Mouse (Mus musculus) neural tube, embryonic 15.5 days (tissue): ENCODE measurements around the gene Prr14l. TPM values are rescaled to one million over a fixed set of nuclear protein-coding genes. Genes with fewer than 3 reads are reported as not detected.
"Not testable (repeated sequence)": the region's sequence is repeated elsewhere in the genome, so short reads cannot be mapped to it uniquely, and the experiment has no call there.

ENCODE experiments used
- ATAC-seq: fragments of 200-750 bp; cut with Nextera tagmentation; 2 replicates; pipeline ENCODE4 v1.8.0; 2017; ENCODE audit warnings: mild to moderate bottlenecking, moderate TSS enrichment, moderate library complexity; ENCODE audit not compliant: low FRiP score
- H3K27ac ChIP-seq: fragments of 300-500 bp; sonication (generic); replicated peaks from 2 replicates; pipeline ENCODE4 v1.5.1; 2015; ENCODE audit warnings: mild to moderate bottlenecking, inconsistent platforms
- H3K27me3 ChIP-seq: fragments of 300-500 bp; sonication (generic); replicated peaks from 2 replicates; pipeline ENCODE4 v1.6.1; 2015; ENCODE audit warnings: inconsistent platforms
- H3K36me3 ChIP-seq: fragments of 300-500 bp; sonication (generic); 2 replicates; pipeline ENCODE4 v1.6.1; 2015; ENCODE audit warnings: inconsistent platforms
- H3K4me1 ChIP-seq: fragments of 300-500 bp; sonication (generic); 2 replicates; pipeline ENCODE4 v1.6.1; 2015; ENCODE audit warnings: inconsistent platforms
- H3K4me2 ChIP-seq: fragments of 300-500 bp; sonication (generic); 2 replicates; pipeline ENCODE4 v1.6.1; 2015; ENCODE audit warnings: inconsistent platforms, mild to moderate bottlenecking, moderate library complexity
- H3K4me3 ChIP-seq: fragments of 300-500 bp; sonication (generic); replicated peaks from 2 replicates; pipeline ENCODE4 v1.5.1; 2015; ENCODE audit warnings: mild to moderate bottlenecking, inconsistent platforms
- H3K9ac ChIP-seq: fragments of 300-500 bp; sonication (generic); replicated peaks from 2 replicates; pipeline ENCODE4 v1.6.1; 2015; ENCODE audit warnings: mild to moderate bottlenecking, inconsistent platforms
- H3K9me3 ChIP-seq: fragments of 300-500 bp; sonication (generic); replicated peaks from 2 replicates; pipeline ENCODE4 v1.6.1; 2016; ENCODE audit warnings: inconsistent platforms
- WGBS: fragments of 180-500 bp; shearing (Covaris S2); methylation state at CpG from one replicate; pipeline ENCODE4 v1.1.7; 2015; ENCODE audit warnings: mixed read lengths; 5-methylcytosine and 5-hydroxymethylcytosine counted together
- polyA plus RNA-seq: library from polyadenylated mRNA; unstranded; fragments of >200 nt; fragmentation: Nextera tagmentation; extraction: Ambion mirVana; gene quantifications from 2 replicates; pipeline ENCODE4 v1.2.1, GENCODE M21; 2015

Prr14l gene
- polyA plus RNA-seq, 1 experiment from 2014 or later, result 10.2 TPM

DNA sequence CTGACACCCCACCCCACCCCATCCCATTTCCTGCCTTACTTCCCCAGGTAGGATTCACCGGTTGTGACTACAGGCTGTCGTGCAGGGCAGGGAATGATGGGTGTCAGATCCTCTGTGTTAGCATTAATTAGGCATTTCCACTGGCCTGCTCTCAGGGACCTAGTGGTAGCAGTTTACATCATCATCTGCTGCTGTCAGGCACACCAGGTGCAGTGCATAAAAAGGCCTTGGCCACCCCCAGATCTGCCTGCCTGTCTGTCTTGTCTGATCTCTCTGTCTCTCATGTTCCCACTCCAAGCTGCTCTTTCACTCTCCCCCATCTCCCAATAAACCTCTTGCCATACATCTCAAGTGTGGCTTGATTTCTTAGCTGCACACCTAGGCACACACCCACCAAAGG lies 102.3 kb downstream of the Prr14l start:
- Histone ChIP-seq H3K4me1 (peaks cover 6% of the 10 kb centered on the region; the same call in 1 of the 2 replicates), H3K36me3 (no peaks in the 10 kb centered on the region), H3K27me3 (no peaks in the 10 kb centered on the region), H3K4me2 (no peak overlapping the region), H3K9ac (no peak overlapping the region), H3K9me3 (no peaks in the 10 kb centered on the region), H3K4me3 (no peak overlapping the region), H3K27ac (no peak overlapping the region)
- ATAC-seq, result no peak
- WGBS, result 64% methylated on average over 2 of the region's 2 CpGs

DNA sequence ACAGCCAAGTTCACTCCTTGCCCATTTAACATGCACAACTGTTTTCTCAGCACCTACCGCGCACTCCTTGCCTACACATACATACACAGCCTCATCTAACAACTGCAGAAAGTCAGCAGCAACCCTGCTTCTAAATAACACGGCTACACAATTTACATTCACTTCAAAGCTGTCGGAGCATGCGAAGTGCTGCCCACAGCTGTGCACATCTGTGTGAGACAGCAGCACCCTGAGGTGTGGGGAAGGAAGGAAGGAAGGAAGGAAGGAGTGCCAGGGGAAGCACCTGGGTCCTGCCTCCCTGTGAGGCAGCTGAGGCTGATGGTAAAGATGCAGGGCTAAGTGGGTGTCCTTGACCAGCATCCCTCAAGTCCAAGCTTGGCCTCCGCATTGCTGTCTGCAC lies 105.1 kb downstream of the Prr14l start:
- no peak for ATAC-seq

DNA sequence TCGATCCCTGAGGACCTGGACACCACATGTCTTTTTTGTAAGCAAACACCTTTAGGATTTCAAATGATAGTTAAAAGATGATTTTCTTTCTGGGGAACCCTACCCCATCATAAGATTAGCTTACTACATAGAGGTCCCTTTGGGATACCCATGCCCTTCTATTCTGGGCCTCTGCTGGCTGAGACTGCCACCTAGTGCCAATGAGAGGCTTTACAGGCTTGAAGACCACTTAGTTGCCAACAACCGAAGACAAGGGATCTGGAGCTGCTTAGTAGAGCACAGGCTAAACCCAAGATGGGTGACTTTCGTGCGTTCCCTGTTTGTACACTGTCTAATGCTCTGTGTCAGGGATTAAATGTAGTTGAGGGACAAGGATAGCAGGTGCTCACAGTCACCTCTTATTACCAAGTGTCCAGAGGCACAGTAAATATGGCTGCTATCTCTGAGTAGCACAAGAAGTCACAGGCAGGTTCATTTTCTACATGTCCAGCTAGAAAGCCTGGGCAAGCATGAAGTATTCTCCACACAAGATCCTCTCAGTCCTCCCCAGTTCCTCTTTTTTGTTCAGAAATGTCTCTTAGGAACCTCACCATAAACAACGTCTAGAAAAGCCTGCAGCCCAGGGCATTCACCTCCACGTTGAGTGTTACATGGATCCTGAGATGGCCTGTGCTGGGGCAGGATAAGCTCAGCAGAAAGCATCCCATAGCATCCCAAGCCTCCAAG lies 106.2 kb downstream of the Prr14l start:
- Histone ChIP-seq H3K9me3 (no peaks in the 10 kb centered on the region), H3K27me3 (no peaks in the 10 kb centered on the region), H3K27ac (no peak overlapping the region), H3K4me3 (no peak overlapping the region), H3K4me2 (no peak overlapping the region), H3K9ac (no peak overlapping the region), H3K36me3 (no peaks in the 10 kb centered on the region), H3K4me1 (peaks cover 7% of the 10 kb centered on the region)
- peak; percentile 19; the same call in 1 of the 2 replicates for ATAC-seq
- WGBS, result 65% methylated on average over 6 of the region's 6 CpGs

More for the DNA sequence above, 105.1 kb downstream of the Prr14l start:
- Histone ChIP-seq H3K9ac (no peak overlapping the region), H3K4me1 (peaks cover 6% of the 10 kb centered on the region; the same call in 1 of the 2 replicates), H3K27ac (no peak overlapping the region), H3K4me2 (no peak overlapping the region), H3K27me3 (no peaks in the 10 kb centered on the region), H3K36me3 (no peaks in the 10 kb centered on the region), H3K4me3 (no peak overlapping the region), H3K9me3 (no peaks in the 10 kb centered on the region)
- WGBS, result 95% methylated on average over 6 of the region's 6 CpGs

DNA sequence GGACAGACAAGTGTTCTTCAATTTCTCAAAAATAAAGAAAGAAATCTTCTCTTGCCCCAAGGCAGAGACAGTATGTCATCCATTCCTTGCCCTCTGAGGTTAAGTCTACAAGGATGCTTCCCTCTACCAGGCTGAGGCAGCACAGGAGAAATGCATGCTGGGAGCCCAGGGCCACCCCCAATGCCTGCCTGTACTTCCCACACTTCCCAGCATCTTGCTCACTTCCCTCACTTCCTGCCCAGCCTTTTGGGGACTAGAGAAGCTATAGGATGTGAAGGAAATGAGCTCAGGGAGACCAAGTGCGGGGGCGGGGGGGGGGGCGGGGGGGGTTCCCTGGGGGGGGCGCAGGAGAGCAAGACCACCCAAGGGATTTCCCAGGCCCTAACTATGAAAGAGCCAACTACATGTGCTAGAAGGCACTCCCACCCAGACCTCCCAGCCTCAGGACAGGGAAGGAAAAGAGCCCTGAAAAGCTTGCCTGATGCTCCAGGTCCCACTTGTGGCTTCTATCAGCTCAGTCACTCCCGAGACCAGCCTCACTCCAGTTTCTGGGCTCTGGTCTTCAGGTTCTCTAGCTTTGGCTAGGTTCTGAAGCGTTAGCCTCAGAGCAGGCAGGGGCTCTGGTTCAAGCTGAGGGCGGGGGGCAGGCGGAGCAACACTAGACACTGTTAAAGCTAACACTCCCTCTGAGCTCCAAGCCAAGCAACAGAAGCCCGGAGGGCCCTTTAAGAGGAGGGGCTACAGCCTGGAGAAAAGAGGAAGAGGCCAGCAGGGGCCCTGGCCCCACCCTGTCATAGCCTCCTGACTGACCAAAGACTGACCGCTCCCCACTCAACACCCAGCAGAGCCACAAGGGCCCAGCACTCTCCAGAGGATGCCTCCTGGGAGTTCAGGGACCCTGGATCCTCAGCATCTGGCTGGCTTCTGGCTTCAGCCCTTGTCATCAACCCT lies 108.1 kb downstream of the Prr14l start:
- H3K4me2 ChIP-seq, result peak overlapping the region; percentile 43
- H3K9ac ChIP-seq, result 0 out of 2 replicates have a peak overlapping the region, but pooled peaks have one; percentile 6
- WGBS, result 10% methylated on average over 10 of the region's 10 CpGs
- H3K4me3 ChIP-seq, result peak overlapping the region; percentile 27
- no peaks in the 10 kb centered on the region for H3K36me3 ChIP-seq
- H3K4me1 ChIP-seq, result peaks cover 15% of the 10 kb centered on the region
- H3K9me3 ChIP-seq, result no peaks in the 10 kb centered on the region
- H3K27ac ChIP-seq, result peak overlapping the region; percentile 66
- no peaks in the 10 kb centered on the region for H3K27me3 ChIP-seq
- peak; percentile 41; the same call in 1 of the 2 replicates for ATAC-seq

DNA sequence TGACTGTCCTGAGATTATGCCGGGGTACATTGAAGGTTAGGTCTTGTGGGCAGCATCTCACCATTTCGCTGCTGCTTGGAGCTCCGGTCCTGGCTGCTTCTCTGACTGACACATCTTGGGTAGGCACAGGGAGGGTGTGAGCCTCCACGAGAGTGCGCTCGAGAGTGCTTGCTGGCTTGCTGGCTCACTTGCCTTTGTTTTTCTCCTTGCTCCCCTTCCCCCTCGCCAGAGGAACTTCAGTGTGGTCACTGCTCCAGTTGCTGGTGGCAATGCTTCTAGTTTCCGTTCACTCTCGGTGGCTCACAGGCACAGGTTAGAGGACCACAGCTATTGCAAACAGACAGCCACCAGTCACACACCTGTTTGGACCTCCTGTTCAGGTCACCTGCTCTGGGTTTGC lies 111.9 kb downstream of the Prr14l start:
- H3K36me3 ChIP-seq, result peaks cover 8% of the 10 kb centered on the region; the same call in 1 of the 2 replicates
- no peaks in the 10 kb centered on the region for H3K9me3 ChIP-seq
- H3K4me3 ChIP-seq, result no peak overlapping the region
- H3K4me1 ChIP-seq, result peaks cover 15% of the 10 kb centered on the region
- no peaks in the 10 kb centered on the region for H3K27me3 ChIP-seq
- H3K9ac ChIP-seq, result no peak overlapping the region
- H3K27ac ChIP-seq, result peak overlapping the region; percentile 77
- H3K4me2 ChIP-seq, result no peak overlapping the region
- ATAC-seq, result no peak
- WGBS, result 63% methylated on average over 9 of the region's 9 CpGs

DNA sequence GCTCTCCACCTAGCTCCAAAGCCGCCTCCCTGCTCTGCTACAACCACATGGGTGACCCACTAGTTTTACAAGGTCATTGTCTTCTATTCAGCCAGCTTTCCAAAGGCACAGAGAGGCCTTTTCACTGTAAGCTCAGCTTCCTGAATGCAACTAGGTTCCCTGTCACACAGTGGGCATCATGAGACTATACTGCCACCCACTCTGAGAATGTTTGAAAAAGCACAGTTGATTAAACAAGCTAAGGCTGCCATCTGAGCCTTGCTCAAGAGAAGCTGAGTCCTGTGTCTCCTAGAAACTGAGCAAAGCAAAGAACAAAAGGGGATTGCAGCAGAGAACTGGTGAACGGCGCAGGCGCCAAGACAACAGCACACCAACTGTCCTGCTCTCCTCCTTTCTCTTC lies 112.7 kb downstream of the Prr14l start:
- not testable (repeated sequence) for H3K4me3 ChIP-seq, H3K36me3 ChIP-seq, H3K4me2 ChIP-seq, H3K9me3 ChIP-seq, H3K27me3 ChIP-seq, H3K9ac ChIP-seq
- peak; percentile 29; the same call in 1 of the 2 replicates for ATAC-seq
- 58% methylated on average over 4 of the region's 4 CpGs for whole genome bisulfite sequencing
- Histone ChIP-seq H3K27ac (peak overlapping the region; percentile 77), H3K4me1 (peaks cover 12% of the 10 kb centered on the region)

DNA sequence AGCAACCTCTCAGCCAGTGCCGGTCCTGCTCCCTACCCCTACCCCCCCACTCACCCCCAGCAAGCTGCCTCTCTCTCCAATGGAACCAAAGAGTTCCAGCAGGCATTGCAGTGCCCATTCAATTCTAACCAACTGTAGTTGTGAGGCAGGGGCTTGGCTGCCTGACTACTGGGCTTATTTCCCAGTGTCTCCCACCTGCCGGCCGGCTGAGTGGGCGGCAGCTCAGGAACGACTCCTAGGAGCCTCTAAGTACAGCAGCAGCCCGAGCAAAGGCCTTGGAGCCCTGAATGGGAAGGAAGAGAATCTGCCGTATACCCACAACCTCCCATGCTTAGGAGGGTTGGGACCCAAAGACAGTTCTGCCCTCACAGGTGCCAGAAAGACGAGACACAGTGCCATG lies 113.2 kb downstream of the Prr14l start:
- WGBS, result 83% methylated on average over 8 of the region's 8 CpGs
- not testable (repeated sequence) for H3K4me3 ChIP-seq, H3K4me2 ChIP-seq, H3K36me3 ChIP-seq, ATAC-seq, H3K9ac ChIP-seq, H3K9me3 ChIP-seq, H3K27me3 ChIP-seq
- peaks cover 12% of the 10 kb centered on the region for H3K4me1 ChIP-seq
- H3K27ac ChIP-seq, result peak overlapping the region; percentile 48

DNA sequence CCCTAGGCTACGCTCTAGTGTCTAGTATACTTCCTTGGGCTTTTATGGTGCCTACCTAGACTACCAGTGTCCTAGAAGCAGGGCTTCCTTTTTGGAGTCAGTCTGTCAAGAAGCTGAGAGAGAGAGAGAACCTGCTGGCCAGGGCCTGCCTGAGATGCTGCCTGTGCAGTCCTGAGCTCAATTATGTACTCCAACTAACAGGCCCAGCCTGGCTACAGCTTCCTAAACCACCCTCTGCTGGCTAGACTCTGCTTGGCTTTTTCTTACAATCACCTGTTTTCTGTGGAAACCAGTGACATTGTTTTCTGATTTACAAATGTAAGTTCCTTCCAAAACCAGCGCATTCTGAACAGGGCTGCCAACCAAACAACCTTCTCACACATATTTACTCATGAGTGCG lies 113.9 kb downstream of the Prr14l start:
- Histone ChIP-seq H3K4me2 (no peak overlapping the region), H3K9me3 (no peaks in the 10 kb centered on the region), H3K27me3 (no peaks in the 10 kb centered on the region), H3K4me1 (peaks cover 12% of the 10 kb centered on the region), H3K4me3 (no peak overlapping the region), H3K36me3 (peaks cover 9% of the 10 kb centered on the region), H3K9ac (no peak overlapping the region), H3K27ac (no peak overlapping the region)
- no peak for ATAC-seq
- 96% methylated on average over 3 of the region's 3 CpGs for WGBS

Other genes with a start within 250 kb of the Prr14l start
- 18.8 and 21.0 TPM in 2 replicates for gene Yes1, start 243.1 kb downstream of the Prr14l start, polyA plus RNA-seq
- 86.4 and 92.2 TPM in 2 replicates for gene Pisd, start 68.6 kb downstream of the Prr14l start, polyA plus RNA-seq
- gene Gm20671, start 27.1 kb downstream of the Prr14l start, polyA plus RNA-seq, result not detected in 2 replicates
- gene Depdc5, start 9.4 kb upstream of the Prr14l start, polyA plus RNA-seq, result 24.9 and 25.4 TPM in 2 replicates
- 862 and 927 TPM in 2 replicates for gene Ywhah, start 164.6 kb upstream of the Prr14l start, polyA plus RNA-seq
- 0.05 and 1.4 TPM in 2 replicates for gene Slc5a1, start 250.0 kb upstream of the Prr14l start, polyA plus RNA-seq